Mouse (Mus musculus): ENCODE measurements at regions not wholly inside any gene's neighbourhood (a gene's known extent, or its start where the extent isn't known, plus 50 kb on each side); places are given as distances from the start of the nearest gene placed in this dataset.

DNA sequence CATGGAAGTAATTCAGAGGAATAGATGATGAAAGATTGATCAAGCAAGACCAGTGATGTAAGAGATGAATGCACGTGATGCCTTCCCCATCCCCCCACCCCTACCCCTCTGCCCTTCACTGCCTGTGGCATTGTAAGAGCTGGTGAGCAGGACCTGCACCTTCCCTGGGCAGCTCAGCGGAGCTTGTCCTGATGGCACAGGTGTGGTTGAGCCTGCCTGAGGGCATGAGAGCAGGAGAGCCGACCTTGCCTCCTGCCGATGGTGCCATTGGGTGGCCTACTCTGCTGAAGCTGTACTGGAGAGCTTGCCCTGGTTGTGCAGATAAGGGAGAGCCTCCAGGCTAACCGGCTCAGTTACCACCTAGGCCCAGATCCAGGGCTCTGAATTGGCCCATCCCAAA is 53.4 kb upstream of the Tspan5 start:
- Histone ChIP-seq H3K4me3 (ENCODE audit: low read depth, low read length) (no peak overlapping the region), H3K9ac (ENCODE audit: low read length) (no peak overlapping the region), H3K36me3 (ENCODE audit: control insufficient read depth, insufficient read depth, low read length) (no peaks in the 10 kb centered on the region), H3K4me2 (ENCODE audit: low read length) (no peak overlapping the region), H3K9me3 (replicated peaks; ENCODE audit: control insufficient read depth, low read length) (no peaks in the 10 kb centered on the region), H3K27me3 (replicated peaks; ENCODE audit: control insufficient read depth, insufficient read depth, low read length) (no peaks in the 10 kb centered on the region), H3K27ac (ENCODE audit: low read depth, low read length) (no peak overlapping the region), H3K4me1 (ENCODE audit: control insufficient read depth, insufficient read depth, low read length) (no peaks in the 10 kb centered on the region)
- 89% methylated on average over 5 of the region's 5 CpGs for WGBS
- ATAC-seq (no peak), DNase-seq (ENCODE audit: low spot score) (no peak)
